Mouse (Mus musculus) frontal cortex, postnatal 14 days (tissue): ENCODE results near the gene Coro6.

ENCODE experiments used
- DNase-seq, 2 experiments: peaks; one replicate each; pipeline ENCODE4 v3.0.0; 2022; ENCODE audit warnings: low spot score in 2 of 2

Gene Coro6

GRCm38 (mm10) chr11:77464684-77465083 lies 2.5 kb downstream of the Coro6 start:
- DNase-seq = no peak

GRCm38 (mm10) chr11:77465111-77465510 lies 2.9 kb downstream of the Coro6 start:
- DNase-seq = no peak

- DNase-seq = no peak
These were observed 4.3 kb downstream of the Coro6 start for GRCm38 (mm10) chr11:77466544-77466943.

GRCm38 (mm10) chr11:77467157-77467556 lies 4.9 kb downstream of the Coro6 start:
- peak in 1 of 2 experiments; percentile 60 for DNase-seq

GRCm38 (mm10) chr11:77467784-77468183 lies 5.6 kb downstream of the Coro6 start:
- peak; percentile 64 to 72 for DNase-seq

- no peak for DNase-seq
These were observed 6.2 kb downstream of the Coro6 start for GRCm38 (mm10) chr11:77468397-77468796.

DNA sequence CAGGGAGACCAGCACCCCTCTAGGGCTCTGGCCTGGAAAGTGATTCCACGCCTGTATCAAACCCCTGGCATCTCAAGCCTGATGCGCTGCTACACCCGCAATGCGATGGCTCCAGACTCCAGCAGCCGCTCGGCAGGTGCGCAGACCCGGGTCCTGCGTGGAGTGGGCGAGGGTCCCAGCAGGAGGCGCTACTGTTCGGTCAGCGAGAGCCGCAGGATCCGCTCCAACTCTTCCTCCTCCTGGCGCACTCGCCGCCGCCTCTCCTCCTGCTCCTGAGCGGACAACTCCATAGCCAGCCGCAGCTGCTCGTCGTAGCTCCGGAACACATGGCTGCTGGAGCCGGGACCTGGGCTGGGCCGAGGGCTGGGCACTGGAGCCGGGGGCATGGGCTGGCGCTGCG lies 9.2 kb downstream of the Coro6 start:
- no peak for DNase-seq

- DNase-seq = no peak
These were observed 10.6 kb downstream of the Coro6 start for GRCm38 (mm10) chr11:77472775-77473174.

DNA sequence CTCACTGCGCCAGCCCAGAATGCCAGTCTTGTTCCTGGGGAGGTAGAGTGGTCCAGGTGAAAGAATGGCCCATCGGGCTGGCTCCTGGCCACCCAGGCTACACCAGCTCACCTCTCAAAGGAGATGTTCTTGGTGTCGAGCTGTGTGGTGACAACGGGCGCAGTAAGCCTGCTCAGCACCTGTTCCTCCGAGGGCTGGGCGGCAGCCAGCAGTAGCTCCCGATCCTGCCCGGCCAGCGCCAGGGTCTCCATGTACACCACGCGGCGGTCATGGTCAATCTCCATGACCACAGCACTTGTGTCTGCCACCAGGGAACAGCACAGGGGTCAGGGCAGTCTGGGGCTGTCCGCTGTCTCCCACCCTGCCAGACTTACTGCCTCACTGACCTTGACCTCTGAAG lies 14.0 kb downstream of the Coro6 start:
- DNase-seq = no peak

DNA sequence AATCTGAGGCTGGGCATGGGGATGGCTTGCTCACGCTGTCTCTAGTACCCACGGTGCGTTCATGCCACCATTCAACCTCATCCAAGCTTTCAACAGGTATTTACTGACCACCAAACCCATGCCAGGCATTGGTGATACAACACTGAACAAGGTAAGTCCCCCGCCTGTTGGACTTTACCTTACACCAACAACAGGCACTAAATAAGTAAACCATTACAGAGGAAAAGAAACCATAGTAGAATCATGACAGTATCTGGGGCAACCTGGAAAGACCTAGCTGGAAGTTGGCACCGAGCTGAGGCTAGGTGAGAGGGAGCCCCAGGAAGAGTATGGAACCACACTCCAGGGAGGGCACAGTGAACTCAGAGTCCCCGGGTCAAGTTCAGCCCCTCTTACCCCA lies 14.7 kb downstream of the Coro6 start:
- no peak for DNase-seq

GRCm38 (mm10) chr11:77483043-77483442 lies 20.8 kb downstream of the Coro6 start:
- no peak for DNase-seq

DNA sequence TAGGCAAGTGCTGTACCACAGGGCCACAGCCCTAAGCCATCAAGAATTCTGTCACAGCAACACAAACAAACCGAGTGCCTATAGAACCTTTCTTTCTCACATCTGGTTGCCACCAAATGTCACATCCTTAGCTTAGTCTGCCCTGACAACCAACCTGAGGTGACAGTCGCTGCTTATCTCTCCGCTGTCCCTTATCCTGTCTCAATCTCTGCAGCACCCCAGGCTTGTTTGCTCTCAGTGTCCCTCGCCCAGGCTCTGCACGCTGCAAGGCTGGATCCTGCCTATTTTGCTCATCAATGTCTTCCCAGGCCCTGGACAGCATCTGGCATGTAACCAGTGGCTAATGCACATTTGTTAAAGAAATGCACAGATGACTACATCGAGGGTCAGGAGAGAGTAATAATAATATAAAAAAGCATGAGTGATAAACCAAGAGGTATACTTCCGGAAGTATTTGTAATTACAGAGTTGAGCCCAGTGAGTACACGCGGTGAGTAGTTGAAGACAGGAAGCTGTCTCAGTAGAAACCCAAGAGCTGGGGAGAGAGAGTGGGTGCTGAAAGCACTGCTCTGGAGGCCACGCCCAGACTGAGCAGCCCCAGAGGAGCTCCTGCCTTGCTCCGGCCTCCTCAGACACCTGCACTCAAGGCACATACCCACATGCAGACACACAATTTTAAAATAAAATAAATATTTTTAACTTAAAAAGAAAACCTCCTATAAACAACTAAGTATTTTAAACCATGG lies 21.5 kb downstream of the Coro6 start:
- no peak for DNase-seq

DNA sequence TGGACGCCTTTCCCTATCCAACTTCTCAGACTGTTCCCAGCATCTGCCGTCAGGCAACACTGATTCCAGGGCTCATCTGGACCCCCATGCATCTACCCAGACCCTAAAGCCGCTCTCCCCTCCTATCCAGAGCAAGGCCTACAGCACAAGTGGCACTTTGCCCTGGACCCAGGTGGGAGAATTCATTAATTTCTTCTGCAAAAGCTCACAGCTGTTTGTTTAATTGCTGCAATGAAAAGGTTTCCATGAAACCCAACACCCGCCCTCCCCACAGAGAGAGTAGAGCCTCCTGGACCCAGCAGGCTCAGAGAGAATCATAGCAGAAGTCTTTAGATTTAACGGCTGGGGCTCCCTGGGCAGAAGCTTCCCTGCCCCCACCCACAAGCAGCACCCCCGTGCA lies 23.0 kb downstream of the Coro6 start:
- no peak for DNase-seq

GRCm38 (mm10) chr11:77486798-77487197 lies 24.6 kb downstream of the Coro6 start:
- peak in 1 of 2 experiments; percentile 47 for DNase-seq

GRCm38 (mm10) chr11:77488771-77489581 lies 26.8 kb downstream of the Coro6 start:
- peak in 1 of 2 experiments; percentile 28 for DNase-seq

GRCm38 (mm10) chr11:77489591-77490235 lies 27.5 kb downstream of the Coro6 start, which contains the start of gene Ankrd13b:
Gene Ankrd13b, minus strand, starts transcription at chr11:77489678.
- peak; percentile 66 to 73 for DNase-seq

GRCm38 (mm10) chr11:77490451-77490850 lies 28.2 kb downstream of the Coro6 start:
- peak in 1 of 2 experiments; percentile 33 for DNase-seq

DNA sequence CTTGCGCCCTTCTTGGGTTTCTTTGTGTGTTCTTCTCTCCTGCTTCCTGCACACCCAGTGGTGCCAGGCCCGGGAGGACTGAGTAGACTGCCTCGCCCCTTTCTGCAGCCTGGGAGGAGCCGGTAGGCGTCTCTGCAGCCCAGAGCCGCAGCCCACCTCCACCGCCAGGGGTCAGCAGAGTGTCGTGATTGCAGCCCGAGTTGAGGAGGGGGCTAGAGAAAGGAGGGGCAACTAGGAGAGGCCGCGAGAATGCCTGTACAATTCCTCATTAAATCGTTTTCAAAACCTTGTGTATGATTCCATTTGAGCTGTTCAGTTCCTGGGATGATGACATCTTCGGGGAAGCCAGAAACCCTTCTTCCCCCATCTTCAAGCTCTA lies 28.9 kb downstream of the Coro6 start:
- peak; percentile 84 to 89 for DNase-seq

GRCm38 (mm10) chr11:77491502-77492291 lies 29.5 kb downstream of the Coro6 start:
- peak; percentile 62 to 71 for DNase-seq

DNA sequence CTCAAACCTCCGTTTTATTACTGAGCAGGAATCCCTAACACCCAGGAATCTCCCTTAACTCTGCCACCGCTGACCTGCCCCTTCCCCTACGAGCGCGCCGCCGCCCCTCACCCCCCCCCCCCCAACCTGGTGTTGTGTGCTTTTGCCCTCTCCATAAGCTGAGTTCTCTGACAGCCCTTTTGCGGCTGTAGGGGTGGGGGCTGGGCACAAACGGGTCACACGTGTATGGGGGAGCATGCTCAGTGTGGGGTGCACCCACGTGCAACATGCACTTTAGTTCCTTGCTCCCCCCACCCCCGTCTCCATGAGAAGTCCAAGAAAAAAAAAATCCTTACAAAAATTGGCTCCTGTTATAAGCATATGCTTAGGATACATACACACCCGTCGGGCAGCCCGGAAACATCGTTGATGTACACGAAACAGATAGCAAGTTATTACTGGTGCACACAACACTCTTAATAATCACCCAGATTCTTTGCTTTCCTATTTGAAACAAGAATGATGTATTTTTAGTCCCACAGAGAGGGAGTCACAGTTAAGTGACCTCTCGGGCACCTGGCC lies 30.2 kb downstream of the Coro6 start:
- peak; percentile 55 to 61 for DNase-seq

DNA sequence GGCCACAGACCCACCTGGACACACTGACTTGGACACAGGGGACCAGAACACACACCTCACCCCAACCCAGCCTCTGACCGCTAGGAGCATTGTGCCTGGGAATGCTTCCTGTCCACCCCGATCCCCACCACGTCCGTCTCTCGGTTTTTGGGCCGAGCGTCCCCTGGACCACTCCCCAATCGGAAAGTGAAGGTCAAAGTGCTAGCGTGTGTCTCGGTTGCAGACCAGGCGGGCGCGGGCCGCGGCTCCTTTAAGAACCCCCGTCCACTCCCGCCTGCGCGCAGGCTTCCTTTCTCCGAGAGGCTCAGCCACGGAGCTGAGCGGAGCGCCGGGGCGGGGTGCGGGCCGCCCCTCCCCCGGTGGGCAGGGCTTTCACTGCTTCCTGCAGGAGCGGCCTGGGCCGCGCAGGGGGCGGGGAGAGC lies 30.7 kb downstream of the Coro6 start:
- peak; percentile 84 to 90 for DNase-seq
